Mouse (Mus musculus): ENCODE results near the gene Schip1.

DNA sequence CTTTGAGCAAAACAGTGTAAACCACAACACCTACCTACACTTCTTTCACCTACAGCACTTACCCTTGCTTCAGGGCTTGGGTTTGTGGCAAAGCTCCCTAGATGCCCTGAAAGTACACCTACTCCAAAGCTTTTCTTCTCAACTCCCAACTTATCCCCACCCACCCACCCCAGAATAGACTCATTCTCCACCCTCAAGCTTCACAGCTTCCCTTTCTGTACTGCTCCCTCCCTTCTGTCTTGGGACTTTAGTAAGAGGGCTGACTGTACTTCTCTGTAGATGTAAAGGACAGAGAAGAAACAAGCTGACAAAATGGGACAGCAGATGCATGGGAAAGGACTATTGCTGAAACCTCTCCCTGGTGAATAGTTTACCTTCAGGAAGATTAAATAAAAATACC is 303.4 kb downstream of the Schip1 start:
- TF ChIP-seq CTCF (IDR thresholded peaks at IDR 0.05; ENCODE audit: control insufficient read depth, insufficient read depth, insufficient replicate concordance, low read depth, low read length): no peak
- no peak for TF ChIP-seq POLR2A (IDR thresholded peaks at IDR 0.05; ENCODE audit: control insufficient read depth, low read depth, low read length)

Measured in testis, adult 2 months (tissue).